Mouse (Mus musculus): ENCODE measurements around the gene Zgpat. TPM values are rescaled to one million over a fixed set of nuclear protein-coding genes. Genes with fewer than 3 reads are reported as not detected.
A peak's percentile ranks its signal among the peaks of the same experiment; 100 is the strongest.

Zgpat gene
- polyA plus RNA-seq, 1 experiment: 44.7 TPM

DNA sequence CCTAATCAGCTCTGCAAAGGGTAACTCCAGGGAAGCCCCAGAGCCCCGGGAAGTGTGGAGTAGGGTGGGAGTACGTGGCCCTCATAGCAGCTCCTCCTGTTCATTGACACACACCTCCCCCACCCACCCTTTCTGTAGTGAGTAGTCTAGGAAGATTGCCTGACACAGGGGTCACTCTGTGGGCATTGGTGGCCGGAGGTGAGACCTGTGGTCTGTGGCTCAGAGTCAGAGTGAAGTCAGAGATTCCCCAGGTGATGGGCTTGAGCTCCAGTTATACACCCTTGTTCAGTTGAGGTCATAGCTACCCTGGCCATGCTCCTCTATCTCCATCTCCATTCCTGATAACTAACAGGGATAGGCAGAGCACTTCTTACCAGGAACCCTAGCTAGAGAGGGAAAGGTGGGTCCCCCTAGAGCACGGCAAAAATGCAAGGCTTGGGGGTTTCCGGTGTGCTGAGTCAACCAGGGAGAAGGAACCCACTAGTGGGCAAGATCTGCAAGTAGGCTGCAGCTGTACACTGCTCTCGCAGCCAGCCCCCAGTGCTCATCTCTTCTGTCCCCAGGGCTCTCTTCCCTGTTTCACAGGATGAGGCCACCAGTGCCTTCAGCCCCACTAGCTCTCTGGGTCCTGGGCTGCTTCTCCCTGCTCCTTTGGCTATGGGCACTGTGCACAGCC is 17.0 kb downstream of the Zgpat start:
- 83% methylated on average over 6 of the region's 6 CpGs for WGBS
- TF ChIP-seq CTCF (IDR thresholded peaks at IDR 0.05; ENCODE audit: extremely low read depth, insufficient read depth, insufficient read length, insufficient replicate concordance) (no peak), POLR2A (IDR thresholded peaks at IDR 0.05; ENCODE audit: low read depth, low read length) (no peak)
- peak overlapping the region; percentile 61; the same call in 1 of the 2 replicates for H3K4me3 ChIP-seq (ENCODE audit: extremely low read depth, insufficient read depth, insufficient read length)
- H3K27me3 ChIP-seq (ENCODE audit: control insufficient read depth, insufficient read depth, low read length): no peaks in the 10 kb centered on the region
- peaks cover 41% of the 10 kb centered on the region for H3K36me3 ChIP-seq (ENCODE audit: control insufficient read depth, insufficient read depth, low read length)
- H3K27ac ChIP-seq (ENCODE audit: insufficient read depth, low read length): peak overlapping the region; percentile 65
- peaks cover 16% of the 10 kb centered on the region; the same call in 1 of the 2 replicates for H3K4me1 ChIP-seq (ENCODE audit: control insufficient read depth, insufficient read depth, insufficient read length)
- no peak for DNase-seq (ENCODE audit: low read depth in 1 of 2, low spot score in 2 of 2)

DNA sequence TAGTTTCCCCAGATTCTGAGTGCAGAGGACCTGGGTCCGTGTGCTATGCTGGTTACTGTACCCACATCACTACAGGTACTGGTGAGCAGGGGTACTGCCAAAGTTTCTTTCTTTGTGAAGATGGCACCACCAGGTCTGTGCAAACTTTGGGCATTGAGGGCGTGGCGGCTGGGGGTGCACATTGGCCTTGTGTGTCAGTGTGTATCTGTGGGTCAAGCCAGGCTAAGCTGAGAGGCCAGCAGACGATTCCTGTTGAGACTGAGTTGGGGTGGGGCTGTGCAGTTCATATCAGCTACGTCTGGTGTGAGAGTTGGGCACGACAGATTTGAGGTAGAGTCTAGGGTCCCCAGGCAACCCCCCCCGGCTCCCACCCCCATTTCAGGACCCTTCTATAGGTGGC is 19.7 kb downstream of the Zgpat start:
- 93% methylated on average over 7 of the region's 7 CpGs for WGBS

DNA sequence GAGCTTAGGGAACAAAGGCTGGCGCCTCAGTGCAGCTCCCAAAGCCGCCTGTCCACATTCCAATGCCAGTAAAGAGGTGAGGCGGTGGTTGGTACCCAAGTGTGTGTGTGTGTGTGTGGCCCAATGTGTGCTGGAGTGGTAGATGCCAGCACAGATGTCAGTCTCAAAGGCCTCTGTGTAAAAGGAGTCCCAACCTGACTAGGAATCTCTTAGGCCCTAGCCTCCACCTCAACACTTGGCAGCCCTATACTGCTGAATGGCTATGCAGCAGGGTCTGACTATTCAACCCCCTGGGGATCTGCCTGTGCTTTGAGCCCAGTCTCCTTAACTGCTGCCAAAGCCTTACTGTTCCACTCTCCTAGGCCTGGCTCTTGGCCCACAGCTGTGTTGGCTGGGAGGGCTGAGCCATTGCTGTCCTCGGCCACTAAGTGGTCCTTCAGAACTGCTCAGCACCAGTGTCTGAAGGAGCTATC is 20.2 kb downstream of the Zgpat start:
- 90% methylated on average over 4 of the region's 4 CpGs for WGBS
- TF ChIP-seq POLR2A (IDR thresholded peaks at IDR 0.05; ENCODE audit: low read depth, low read length): no peak
- TF ChIP-seq CTCF (IDR thresholded peaks at IDR 0.05; ENCODE audit: extremely low read depth, insufficient read depth, insufficient read length, insufficient replicate concordance): no peak
- no peak for DNase-seq (ENCODE audit: low read depth in 1 of 2, low spot score in 2 of 2)
- H3K27me3 ChIP-seq (ENCODE audit: control insufficient read depth, insufficient read depth, low read length): no peaks in the 10 kb centered on the region
- peaks cover 30% of the 10 kb centered on the region for H3K36me3 ChIP-seq (ENCODE audit: control insufficient read depth, insufficient read depth, low read length)
- peaks cover 3% of the 10 kb centered on the region; the same call in 1 of the 2 replicates for H3K4me1 ChIP-seq (ENCODE audit: control insufficient read depth, insufficient read depth, insufficient read length)
- no peak overlapping the region for H3K4me3 ChIP-seq (ENCODE audit: extremely low read depth, insufficient read depth, insufficient read length)
- H3K27ac ChIP-seq (ENCODE audit: insufficient read depth, low read length): no peak overlapping the region

More for the DNA sequence above, 19.7 kb downstream of the Zgpat start:
- Histone ChIP-seq H3K27ac (ENCODE audit: insufficient read depth, low read length) (no peak overlapping the region), H3K36me3 (ENCODE audit: control insufficient read depth, insufficient read depth, low read length) (peaks cover 34% of the 10 kb centered on the region), H3K27me3 (ENCODE audit: control insufficient read depth, insufficient read depth, low read length) (no peaks in the 10 kb centered on the region), H3K4me1 (ENCODE audit: control insufficient read depth, insufficient read depth, insufficient read length) (peaks cover 3% of the 10 kb centered on the region; the same call in 1 of the 2 replicates), H3K4me3 (ENCODE audit: extremely low read depth, insufficient read depth, insufficient read length) (no peak overlapping the region)
- no peak for DNase-seq (ENCODE audit: low read depth in 1 of 2, low spot score in 2 of 2)
- TF ChIP-seq POLR2A (IDR thresholded peaks at IDR 0.05; ENCODE audit: low read depth, low read length): no peak
- no peak for TF ChIP-seq CTCF (IDR thresholded peaks at IDR 0.05; ENCODE audit: extremely low read depth, insufficient read depth, insufficient read length, insufficient replicate concordance)

DNA sequence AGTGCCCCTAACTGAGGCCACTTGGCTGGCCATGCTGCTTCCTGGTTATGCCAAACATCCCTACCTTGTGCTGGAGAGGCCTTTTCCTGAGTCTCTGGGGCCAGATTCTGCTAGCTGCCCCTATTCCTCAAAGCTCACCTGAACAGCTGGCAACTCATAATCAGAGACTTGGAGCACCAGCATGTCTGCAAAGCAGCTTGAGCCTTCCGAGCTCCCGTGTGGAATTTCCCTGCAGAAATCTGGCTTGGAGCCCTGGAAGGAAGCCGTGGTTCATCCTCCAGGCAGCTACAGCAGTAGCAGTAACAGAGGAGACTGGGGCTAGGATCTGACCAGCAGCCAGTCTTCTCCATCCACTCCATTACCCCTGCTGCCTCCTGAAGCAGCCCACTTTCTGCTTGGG is 21.2 kb downstream of the Zgpat start:
- WGBS: 92% methylated on average over 3 of the region's 3 CpGs
- no peak for TF ChIP-seq POLR2A (IDR thresholded peaks at IDR 0.05; ENCODE audit: low read depth, low read length)
- no peak for TF ChIP-seq CTCF (IDR thresholded peaks at IDR 0.05; ENCODE audit: extremely low read depth, insufficient read depth, insufficient read length, insufficient replicate concordance)
- H3K4me1 ChIP-seq (ENCODE audit: control insufficient read depth, insufficient read depth, insufficient read length): peaks cover 1% of the 10 kb centered on the region; the same call in 1 of the 2 replicates
- no peaks in the 10 kb centered on the region for H3K27me3 ChIP-seq (ENCODE audit: control insufficient read depth, insufficient read depth, low read length)
- peaks cover 24% of the 10 kb centered on the region for H3K36me3 ChIP-seq (ENCODE audit: control insufficient read depth, insufficient read depth, low read length)
- no peak overlapping the region for H3K4me3 ChIP-seq (ENCODE audit: extremely low read depth, insufficient read depth, insufficient read length)
- DNase-seq (ENCODE audit: low read depth in 1 of 2, low spot score in 2 of 2): no peak
- H3K27ac ChIP-seq (ENCODE audit: insufficient read depth, low read length): no peak overlapping the region

DNA sequence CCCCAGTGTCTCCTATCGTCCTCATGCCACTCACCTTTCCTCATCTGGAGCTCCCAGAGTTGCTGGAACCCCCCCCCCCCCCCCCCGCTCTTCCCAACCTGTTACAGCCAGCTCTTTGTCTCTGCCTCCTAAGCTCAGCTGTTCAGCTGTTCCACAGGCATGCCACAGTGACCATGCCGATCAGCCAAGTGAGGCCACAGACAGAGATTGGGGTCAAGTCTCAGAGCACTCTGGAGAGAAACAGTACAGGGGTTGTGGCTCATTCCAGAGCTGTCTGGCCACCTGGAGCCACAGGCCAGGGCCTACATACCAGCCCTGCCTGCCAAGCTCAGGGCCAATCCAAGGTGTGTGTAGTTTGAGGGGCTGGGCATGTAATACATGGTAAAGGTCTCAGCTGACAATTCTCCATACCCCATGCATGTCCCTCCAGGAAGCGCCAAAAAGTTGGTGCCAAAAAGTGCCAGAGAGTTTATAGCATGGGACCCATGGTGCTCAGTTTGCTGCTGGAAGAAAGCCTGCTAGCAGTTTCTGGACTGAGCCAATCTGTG is 22.0 kb downstream of the Zgpat start:
- TF ChIP-seq CTCF (IDR thresholded peaks at IDR 0.05; ENCODE audit: extremely low read depth, insufficient read depth, insufficient read length, insufficient replicate concordance) (no peak), POLR2A (IDR thresholded peaks at IDR 0.05; ENCODE audit: low read depth, low read length) (no peak)
- Histone ChIP-seq H3K27ac (ENCODE audit: insufficient read depth, low read length) (no peak overlapping the region), H3K4me3 (ENCODE audit: extremely low read depth, insufficient read depth, insufficient read length) (no peak overlapping the region), H3K4me1 (ENCODE audit: control insufficient read depth, insufficient read depth, insufficient read length) (no peaks in the 10 kb centered on the region; the same call in 1 of the 2 replicates), H3K27me3 (ENCODE audit: control insufficient read depth, insufficient read depth, low read length) (no peaks in the 10 kb centered on the region), H3K36me3 (ENCODE audit: control insufficient read depth, insufficient read depth, low read length) (peaks cover 24% of the 10 kb centered on the region)
- 80% methylated on average over 4 of the region's 4 CpGs for whole genome bisulfite sequencing
- DNase-seq (ENCODE audit: low read depth in 1 of 2, low spot score in 2 of 2): no peak

DNA sequence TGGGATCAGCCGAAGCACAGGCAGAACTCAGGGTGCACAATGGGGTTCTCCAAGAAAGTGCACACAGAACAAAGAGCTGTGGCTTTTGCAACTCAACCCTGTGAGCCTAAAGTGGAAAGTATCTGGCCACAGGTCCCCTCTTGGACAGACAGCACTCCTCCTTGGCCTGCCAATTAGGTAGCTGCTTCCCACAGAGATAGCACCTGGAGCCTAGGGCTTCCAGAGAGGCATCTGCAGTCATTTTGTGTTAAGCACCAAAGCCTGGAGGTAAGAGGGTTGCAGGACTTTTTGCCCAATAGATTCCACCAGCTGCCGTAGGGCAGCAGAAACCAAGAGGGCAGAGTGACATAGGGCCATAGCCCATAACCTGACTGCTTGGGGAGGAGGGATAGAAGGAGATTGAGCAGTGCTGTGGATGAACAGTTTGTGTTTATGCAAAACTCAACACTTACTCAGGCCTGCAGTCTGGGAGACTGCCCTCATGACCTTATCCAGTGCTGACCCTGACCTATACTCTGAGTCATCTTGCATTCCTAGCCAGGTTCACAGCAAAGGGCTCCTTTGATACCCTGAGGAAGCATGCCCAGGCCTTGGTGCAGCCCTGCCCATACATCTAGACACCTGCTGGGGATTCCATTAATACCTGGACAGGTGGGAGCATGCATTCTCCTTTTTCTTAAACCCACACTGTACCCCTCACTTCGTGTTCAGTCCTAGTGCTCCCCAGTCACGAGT is 25.6 kb downstream of the Zgpat start:
- no peak for DNase-seq (ENCODE audit: low read depth in 1 of 2, low spot score in 2 of 2)
- no peak overlapping the region for H3K4me3 ChIP-seq (ENCODE audit: extremely low read depth, insufficient read depth, insufficient read length)
- no peak overlapping the region for H3K27ac ChIP-seq (ENCODE audit: insufficient read depth, low read length)
- H3K27me3 ChIP-seq (ENCODE audit: control insufficient read depth, insufficient read depth, low read length): no peaks in the 10 kb centered on the region
- H3K36me3 ChIP-seq (ENCODE audit: control insufficient read depth, insufficient read depth, low read length): peaks cover 5% of the 10 kb centered on the region; the same call in 1 of the 2 replicates
- no peak for TF ChIP-seq POLR2A (IDR thresholded peaks at IDR 0.05; ENCODE audit: low read depth, low read length)
- no peak for TF ChIP-seq CTCF (IDR thresholded peaks at IDR 0.05; ENCODE audit: extremely low read depth, insufficient read depth, insufficient read length, insufficient replicate concordance)
- H3K4me1 ChIP-seq (ENCODE audit: control insufficient read depth, insufficient read depth, insufficient read length): no peaks in the 10 kb centered on the region
- WGBS: 83% methylated on average over 4 of the region's 4 CpGs

Measured in spleen, adult 2 months (tissue).